Comparison of ENCODE assay signal across 18 mouse cellular contexts in genomic region chr7:144426594-144426993, GRCm38 (mm10). TPM values are rescaled to one million over a fixed set of nuclear protein-coding genes. Genes with fewer than 3 reads are reported as not detected.
A peak's percentile ranks its signal among the peaks of the same experiment; 100 is the strongest.
DNase-seq lines count a peak whose midpoint lies in the region; ATAC-seq and TF ChIP-seq lines count a peak whose summit lies in the region.
"Had no signal": no experiment of that assay in that cellular context is flagged by ENCODE, and none has a peak within 500 bp of the region (broad histone marks: within the 10 kb centered on the region; RNA-seq: fewer than 3 reads in every experiment).

No protein-coding gene starts in this region.

- H3K36me3 ChIP-seq in hindbrain, embryonic 13.5 days, result peaks cover 12% of the 10 kb centered on the region; the same call in 1 of the 2 replicates
- no peaks in the 10 kb centered on the region for H3K36me3 ChIP-seq in hindbrain, embryonic 11.5 days (ENCODE audit: control insufficient read depth, insufficient read depth, low read length)
- no peaks in the 10 kb centered on the region for H3K36me3 ChIP-seq in midbrain, postnatal 0 days (ENCODE audit: insufficient read depth, low read length)
- no peaks in the 10 kb centered on the region for H3K36me3 ChIP-seq in midbrain, embryonic 11.5 days (ENCODE audit: control insufficient read depth, insufficient read depth, low read length)
- H3K36me3 ChIP-seq: G1E; heart, embryonic 13.5 days; hindbrain, embryonic 15.5 days; limb, embryonic 15.5 days; liver, embryonic 15.5 days; neural tube, embryonic 12.5 days had no signal

- no peak for TF ChIP-seq CTCF in midbrain, postnatal 0 days (IDR thresholded peaks at IDR 0.05)

- DNase-seq in hindbrain, embryonic 11.5 days (ENCODE audit: low spot score), result no peak
- DNase-seq in kidney, adult 9 months, result peak; percentile 34
- no peak for DNase-seq in kidney, postnatal 14 days
- no peak for DNase-seq in midbrain, postnatal 0 days (ENCODE audit: low spot score)
- no peak for DNase-seq in midbrain, embryonic 11.5 days (ENCODE audit: low spot score, missing footprints)
- no peak for DNase-seq in lung, adult 18-20 months
- DNase-seq: heart, adult 11 months; right cerebral cortex, postnatal 25 days had no signal

- WGBS in hindbrain, embryonic 13.5 days, result 81% methylated on average over 3 of the region's 3 CpGs
- 87% methylated on average over 3 of the region's 3 CpGs for WGBS in hindbrain, embryonic 11.5 days
- 79% methylated on average over 3 of the region's 3 CpGs for WGBS in midbrain, postnatal 0 days
- 86% methylated on average over 3 of the region's 3 CpGs for WGBS in midbrain, embryonic 11.5 days

- H3K4me2 ChIP-seq in hindbrain, embryonic 13.5 days, result no peak overlapping the region
- no peak overlapping the region for H3K4me2 ChIP-seq in hindbrain, embryonic 11.5 days (replicated peaks; ENCODE audit: low read depth, low read length)
- H3K4me2 ChIP-seq in midbrain, postnatal 0 days (ENCODE audit: low read depth, low read length, poor library complexity, severe bottlenecking), result no peak overlapping the region
- H3K4me2 ChIP-seq in midbrain, embryonic 11.5 days, result no peak overlapping the region
- H3K4me2 ChIP-seq: heart, embryonic 13.5 days; hindbrain, embryonic 15.5 days; limb, embryonic 15.5 days; liver, embryonic 15.5 days; neural tube, embryonic 12.5 days had no signal

- H3K9ac ChIP-seq in hindbrain, embryonic 13.5 days, result no peak overlapping the region
- H3K9ac ChIP-seq in hindbrain, embryonic 11.5 days (ENCODE audit: low read depth, low read length), result no peak overlapping the region
- H3K9ac ChIP-seq in midbrain, postnatal 0 days (replicated peaks; ENCODE audit: low read length, poor library complexity, severe bottlenecking), result no peak overlapping the region
- no peak overlapping the region for H3K9ac ChIP-seq in midbrain, embryonic 11.5 days (ENCODE audit: low read length)
- H3K9ac ChIP-seq: heart, embryonic 13.5 days; hindbrain, embryonic 15.5 days; limb, embryonic 15.5 days; liver, embryonic 15.5 days; neural tube, embryonic 12.5 days had no signal

- peak; percentile 23; the same call in 1 of the 2 replicates for ATAC-seq in hindbrain, embryonic 13.5 days (ENCODE audit: low FRiP score)
- ATAC-seq in hindbrain, embryonic 11.5 days (ENCODE audit: low FRiP score), result no peak
- 0 out of 2 replicates have a peak, but pooled peaks have one; percentile 28 for ATAC-seq in midbrain, postnatal 0 days (ENCODE audit: low FRiP score)
- no peak for ATAC-seq in midbrain, embryonic 11.5 days (ENCODE audit: low FRiP score)
- ATAC-seq: intestine, embryonic 16.5 days; Patski had no signal

- H3K4me3 ChIP-seq in hindbrain, embryonic 13.5 days, result no peak overlapping the region
- H3K4me3 ChIP-seq in hindbrain, embryonic 11.5 days (ENCODE audit: low read depth, low read length), result no peak overlapping the region
- no peak overlapping the region for H3K4me3 ChIP-seq in midbrain, postnatal 0 days (ENCODE audit: low read depth, low read length)
- H3K4me3 ChIP-seq in midbrain, embryonic 11.5 days (ENCODE audit: low read depth, low read length), result no peak overlapping the region
- H3K4me3 ChIP-seq: heart, embryonic 13.5 days; hindbrain, embryonic 15.5 days; limb, embryonic 15.5 days; liver, embryonic 15.5 days; neural tube, embryonic 12.5 days had no signal

- H3K27ac ChIP-seq in hindbrain, embryonic 13.5 days, result no peak overlapping the region
- H3K27ac ChIP-seq in hindbrain, embryonic 11.5 days (ENCODE audit: low read depth, low read length), result no peak overlapping the region
- H3K27ac ChIP-seq in midbrain, postnatal 0 days (ENCODE audit: low read depth, low read length), result no peak overlapping the region
- no peak overlapping the region for H3K27ac ChIP-seq in midbrain, embryonic 11.5 days (ENCODE audit: low read depth, low read length)
- H3K27ac ChIP-seq: heart, embryonic 13.5 days; hindbrain, embryonic 15.5 days; limb, embryonic 15.5 days; liver, embryonic 15.5 days; macrophage; neural tube, embryonic 12.5 days had no signal

- H3K4me1 ChIP-seq in hindbrain, embryonic 13.5 days (replicated peaks), result peaks cover 10% of the 10 kb centered on the region; the same call in 1 of the 2 replicates
- no peaks in the 10 kb centered on the region for H3K4me1 ChIP-seq in hindbrain, embryonic 11.5 days (replicated peaks; ENCODE audit: control insufficient read depth, insufficient read depth, low read length)
- H3K4me1 ChIP-seq in midbrain, postnatal 0 days (ENCODE audit: insufficient read depth, low read length), result no peaks in the 10 kb centered on the region
- no peaks in the 10 kb centered on the region for H3K4me1 ChIP-seq in midbrain, embryonic 11.5 days (ENCODE audit: control insufficient read depth, insufficient read depth, low read length)
- H3K4me1 ChIP-seq: heart, embryonic 13.5 days; limb, embryonic 15.5 days; liver, embryonic 15.5 days; neural tube, embryonic 12.5 days had no signal

- no peaks in the 10 kb centered on the region for H3K9me3 ChIP-seq in hindbrain, embryonic 13.5 days
- H3K9me3 ChIP-seq in hindbrain, embryonic 11.5 days (ENCODE audit: control insufficient read depth, low read length), result no peaks in the 10 kb centered on the region
- no peaks in the 10 kb centered on the region for H3K9me3 ChIP-seq in midbrain, postnatal 0 days (ENCODE audit: low read length)
- no peaks in the 10 kb centered on the region for H3K9me3 ChIP-seq in midbrain, embryonic 11.5 days (ENCODE audit: control insufficient read depth, low read length)
- H3K9me3 ChIP-seq: heart, embryonic 13.5 days; hindbrain, embryonic 15.5 days; limb, embryonic 15.5 days; liver, embryonic 15.5 days; neural tube, embryonic 12.5 days had no signal

- no peaks in the 10 kb centered on the region for H3K27me3 ChIP-seq in hindbrain, embryonic 13.5 days
- H3K27me3 ChIP-seq in hindbrain, embryonic 11.5 days (ENCODE audit: control insufficient read depth, insufficient read depth, low read length), result no peaks in the 10 kb centered on the region
- no peaks in the 10 kb centered on the region for H3K27me3 ChIP-seq in midbrain, postnatal 0 days (ENCODE audit: insufficient read depth, low read length)
- no peaks in the 10 kb centered on the region for H3K27me3 ChIP-seq in midbrain, embryonic 11.5 days (ENCODE audit: control insufficient read depth, insufficient read depth, low read length)
- H3K27me3 ChIP-seq: hindbrain, embryonic 15.5 days; limb, embryonic 15.5 days; neural tube, embryonic 12.5 days; Patski had no signal

RNA-seq across cellular contexts. Expression of gene Cttn, which starts 44.2 kb away (rescaled TPM):
- 181 and 185 TPM in 2 replicates for polyA plus RNA-seq in hindbrain, embryonic 13.5 days (2015; fragmentation: Nextera tagmentation; extraction: Ambion mirVana)
- polyA plus RNA-seq in hindbrain, embryonic 11.5 days (2014; fragmentation: Nextera tagmentation; extraction: Ambion mirVana), result 174 and 196 TPM in 2 replicates
- total RNA-seq in midbrain, postnatal 0 days (2014; rRNA removed), result 131 and 150 TPM in 2 replicates
- polyA plus RNA-seq in midbrain, postnatal 0 days (2015; fragmentation: Nextera tagmentation; extraction: Ambion mirVana), result 162 and 165 TPM in 2 replicates
- 193 and 196 TPM in 2 replicates for polyA plus RNA-seq in midbrain, embryonic 11.5 days (2014; fragmentation: Nextera tagmentation; extraction: Ambion mirVana)

Comparison
In these comparisons a context has a peak if more than half of its experiments do, and no peak if none do; other contexts are left out.
1. ATAC-seq: peak in hindbrain, embryonic 13.5 days (single experiment) and midbrain, postnatal 0 days (single experiment); none in hindbrain, embryonic 11.5 days (single experiment) and midbrain, embryonic 11.5 days (single experiment).